Mouse (Mus musculus) neural tube, embryonic 15.5 days (tissue): ENCODE measurements at regions not wholly inside any gene's neighbourhood (a gene's known extent, or its start where the extent isn't known, plus 50 kb on each side); places are given as distances from the start of the nearest gene placed in this dataset.
A peak's percentile ranks its signal among the peaks of the same experiment; 100 is the strongest.

Experiments used
- ATAC-seq: fragments of 200-750 bp; cut with Nextera tagmentation; 2 replicates; pipeline ENCODE4 v1.8.0; 2017; ENCODE audit warnings: mild to moderate bottlenecking, moderate TSS enrichment, moderate library complexity; ENCODE audit not compliant: low FRiP score
- H3K27ac ChIP-seq: fragments of 300-500 bp; sonication (generic); replicated peaks from 2 replicates; pipeline ENCODE4 v1.5.1; 2015; ENCODE audit warnings: mild to moderate bottlenecking, inconsistent platforms
- H3K27me3 ChIP-seq: fragments of 300-500 bp; sonication (generic); replicated peaks from 2 replicates; pipeline ENCODE4 v1.6.1; 2015; ENCODE audit warnings: inconsistent platforms
- H3K36me3 ChIP-seq: fragments of 300-500 bp; sonication (generic); 2 replicates; pipeline ENCODE4 v1.6.1; 2015; ENCODE audit warnings: inconsistent platforms
- H3K4me1 ChIP-seq: fragments of 300-500 bp; sonication (generic); 2 replicates; pipeline ENCODE4 v1.6.1; 2015; ENCODE audit warnings: inconsistent platforms
- H3K4me2 ChIP-seq: fragments of 300-500 bp; sonication (generic); 2 replicates; pipeline ENCODE4 v1.6.1; 2015; ENCODE audit warnings: inconsistent platforms, mild to moderate bottlenecking, moderate library complexity
- H3K4me3 ChIP-seq: fragments of 300-500 bp; sonication (generic); replicated peaks from 2 replicates; pipeline ENCODE4 v1.5.1; 2015; ENCODE audit warnings: mild to moderate bottlenecking, inconsistent platforms
- H3K9ac ChIP-seq: fragments of 300-500 bp; sonication (generic); replicated peaks from 2 replicates; pipeline ENCODE4 v1.6.1; 2015; ENCODE audit warnings: mild to moderate bottlenecking, inconsistent platforms
- H3K9me3 ChIP-seq: fragments of 300-500 bp; sonication (generic); replicated peaks from 2 replicates; pipeline ENCODE4 v1.6.1; 2016; ENCODE audit warnings: inconsistent platforms
- WGBS: fragments of 180-500 bp; shearing (Covaris S2); methylation state at CpG from one replicate; pipeline ENCODE4 v1.1.7; 2015; ENCODE audit warnings: mixed read lengths; 5-methylcytosine and 5-hydroxymethylcytosine counted together

DNA sequence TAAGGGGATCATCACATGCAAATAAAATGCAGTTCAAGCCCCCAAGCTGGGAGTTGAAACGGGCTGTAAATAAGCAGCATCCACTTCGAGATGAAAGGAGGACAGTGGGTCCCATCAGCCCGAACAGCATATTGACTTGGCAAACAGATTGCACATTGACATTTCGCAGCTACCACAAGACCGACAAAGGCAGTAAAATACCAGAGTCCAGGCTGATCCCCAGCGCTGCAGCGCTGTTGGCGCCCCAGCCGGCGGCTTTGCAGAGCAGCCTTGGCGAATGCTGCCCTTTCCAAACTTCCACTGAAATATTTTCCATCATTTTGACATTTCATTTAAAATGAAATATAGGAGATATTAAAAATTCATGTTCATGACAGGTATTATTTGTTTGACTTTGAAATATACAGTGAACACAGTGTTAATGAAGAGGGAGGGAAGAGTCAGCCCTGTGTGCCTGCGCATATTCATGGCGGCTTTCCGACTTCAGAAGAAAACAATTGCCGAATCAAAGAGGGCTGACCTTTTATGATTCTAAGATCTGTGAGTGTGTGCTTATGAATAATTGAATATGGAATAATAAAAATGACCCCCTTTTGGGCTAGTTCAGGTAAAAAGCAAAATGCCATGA is 98.4 kb downstream of the Sqor start:
- H3K27me3 ChIP-seq, result no peaks in the 10 kb centered on the region
- no peaks in the 10 kb centered on the region for H3K9me3 ChIP-seq
- peak overlapping the region; percentile 20 for H3K4me2 ChIP-seq
- peak overlapping the region; percentile 30; the same call in 1 of the 2 replicates for H3K27ac ChIP-seq
- no peak overlapping the region for H3K9ac ChIP-seq
- WGBS, result 45% methylated on average over 15 of the region's 15 CpGs
- no peaks in the 10 kb centered on the region for H3K4me1 ChIP-seq
- no peaks in the 10 kb centered on the region for H3K36me3 ChIP-seq
- H3K4me3 ChIP-seq, result no peak overlapping the region
- ATAC-seq, result peak; percentile 83; the same call in 1 of the 2 replicates

DNA sequence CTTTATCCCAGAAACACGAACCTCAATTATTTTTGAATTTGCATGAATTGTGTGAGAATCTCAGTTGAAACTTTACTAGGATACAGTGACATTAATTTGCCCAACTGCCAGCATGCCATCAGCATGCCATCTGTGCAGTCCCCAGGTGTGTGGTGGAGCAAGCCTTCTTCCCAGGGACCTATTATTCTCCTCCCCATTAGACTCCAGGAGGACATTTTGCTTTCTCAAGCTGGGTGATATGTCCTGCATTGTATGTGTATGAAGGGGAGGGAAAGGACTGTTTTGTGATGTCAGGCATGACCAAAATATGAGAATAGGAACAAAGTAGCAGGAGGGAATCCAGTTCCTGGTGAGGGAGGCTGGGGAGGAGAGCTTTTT is 98.9 kb downstream of the Sqor start:
- H3K27ac ChIP-seq, result no peak overlapping the region
- H3K36me3 ChIP-seq, result no peaks in the 10 kb centered on the region
- no peaks in the 10 kb centered on the region for H3K4me1 ChIP-seq
- no peaks in the 10 kb centered on the region for H3K9me3 ChIP-seq
- no peak overlapping the region for H3K9ac ChIP-seq
- no peak overlapping the region for H3K4me3 ChIP-seq
- ATAC-seq, result peak; percentile 57; the same call in 1 of the 2 replicates
- no peaks in the 10 kb centered on the region for H3K27me3 ChIP-seq
- peak overlapping the region; percentile 20; the same call in 1 of the 2 replicates for H3K4me2 ChIP-seq
- WGBS, result 69% methylated on average over 1 of the region's 1 CpGs

DNA sequence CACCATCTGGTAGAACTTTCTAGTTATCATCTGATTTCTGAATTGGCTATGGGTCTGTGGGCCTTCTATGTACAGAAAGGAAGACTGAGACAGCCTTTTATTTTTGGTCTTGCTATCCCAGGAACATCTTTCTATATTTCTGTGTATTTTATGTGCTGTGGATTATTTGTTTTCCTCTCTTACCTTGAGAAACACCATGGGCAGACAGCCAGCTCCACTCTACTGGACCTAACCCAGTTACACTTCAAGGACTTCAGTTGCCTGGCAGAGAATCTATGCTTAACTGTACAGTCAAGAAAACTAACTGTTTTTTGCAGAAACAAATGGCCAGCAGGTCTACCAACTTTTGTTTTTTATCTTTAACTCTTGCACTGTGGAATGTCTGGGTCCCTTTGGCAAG is 122.1 kb downstream of the Sqor start:
- H3K4me2 ChIP-seq, result no peak overlapping the region
- no peaks in the 10 kb centered on the region for H3K27me3 ChIP-seq
- peaks cover 13% of the 10 kb centered on the region; the same call in 1 of the 2 replicates for H3K9me3 ChIP-seq
- no peak overlapping the region for H3K27ac ChIP-seq
- no peak overlapping the region for H3K9ac ChIP-seq
- no peaks in the 10 kb centered on the region for H3K36me3 ChIP-seq
- H3K4me1 ChIP-seq, result no peaks in the 10 kb centered on the region
- no peak for ATAC-seq
- no peak overlapping the region for H3K4me3 ChIP-seq

DNA sequence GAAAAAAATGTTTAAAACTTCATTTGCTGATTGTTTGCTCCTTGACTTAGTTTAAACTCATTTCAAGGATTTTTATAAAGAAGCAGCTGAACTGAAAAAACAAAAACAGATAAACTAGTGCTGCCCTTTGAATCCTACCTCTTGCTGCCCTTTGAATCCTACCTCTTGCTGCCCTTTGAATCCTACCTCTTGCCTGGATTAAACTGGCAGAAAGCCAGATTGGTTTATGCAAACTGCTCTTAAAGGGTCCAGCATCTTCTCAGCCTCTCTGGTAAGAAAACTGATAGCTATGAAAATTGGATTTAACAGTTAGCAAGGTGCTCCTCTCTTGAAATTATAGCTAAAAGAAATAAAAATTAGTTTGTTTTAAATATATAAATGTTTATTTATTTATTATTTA is 122.5 kb downstream of the Sqor start:
- ATAC-seq, result no peak

DNA sequence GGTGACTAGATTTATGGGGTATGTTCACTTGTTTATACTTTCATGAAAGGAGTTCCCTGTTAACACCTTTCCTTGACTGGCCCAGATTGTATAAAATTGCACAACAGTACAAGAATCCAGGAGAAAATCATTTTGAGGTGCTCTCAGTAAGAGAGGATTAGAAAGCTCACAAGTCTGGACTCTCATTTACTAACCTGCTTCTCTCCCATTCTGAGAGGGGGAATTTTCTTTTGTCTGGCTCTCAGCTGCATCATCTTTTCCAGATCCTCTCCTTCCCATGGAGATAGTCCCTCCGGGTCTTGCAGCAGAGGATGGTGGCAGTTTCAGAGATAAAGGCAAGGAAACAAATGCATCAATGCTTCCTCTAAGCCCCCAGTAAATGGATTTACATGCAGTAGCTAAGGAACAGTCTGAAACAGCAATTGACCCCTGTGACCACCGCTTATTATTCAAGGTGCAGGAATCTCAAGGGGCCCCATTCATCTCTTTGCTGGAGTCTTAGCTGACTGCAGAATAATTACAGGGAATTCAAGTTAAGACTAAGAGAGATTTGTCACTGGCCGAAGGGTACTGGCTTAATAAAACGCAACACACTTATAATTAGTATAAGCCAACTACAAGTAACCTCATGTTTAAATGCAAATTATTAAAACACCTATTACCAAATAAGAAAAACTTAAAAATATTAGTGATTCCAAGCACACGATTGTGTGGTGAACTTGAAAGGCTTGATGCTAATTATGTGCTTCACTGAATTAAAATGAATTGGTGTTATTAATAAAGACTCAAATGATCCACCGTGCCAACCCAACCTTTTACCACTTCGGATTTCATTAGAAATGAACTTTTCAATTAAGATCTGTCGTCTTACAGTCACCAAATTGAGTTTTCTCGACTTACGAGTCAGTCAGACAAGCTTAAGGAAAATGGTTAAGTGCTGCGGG is 140.4 kb downstream of the Sqor start:
- H3K9me3 ChIP-seq, result no peaks in the 10 kb centered on the region
- H3K4me1 ChIP-seq, result peaks cover 5% of the 10 kb centered on the region
- no peak overlapping the region for H3K4me3 ChIP-seq
- no peak overlapping the region for H3K27ac ChIP-seq
- H3K27me3 ChIP-seq, result no peaks in the 10 kb centered on the region
- no peak for ATAC-seq
- WGBS, result 29% methylated on average over 11 of the region's 11 CpGs
- no peaks in the 10 kb centered on the region for H3K36me3 ChIP-seq
- H3K9ac ChIP-seq, result 0 out of 2 replicates have a peak overlapping the region, but pooled peaks have one; percentile 10
- no peak overlapping the region for H3K4me2 ChIP-seq

More for the DNA sequence above, 122.5 kb downstream of the Sqor start:
- H3K27me3 ChIP-seq, result no peaks in the 10 kb centered on the region
- H3K9ac ChIP-seq, result no peak overlapping the region
- no peak overlapping the region for H3K27ac ChIP-seq
- no peaks in the 10 kb centered on the region for H3K4me1 ChIP-seq
- peaks cover 13% of the 10 kb centered on the region; the same call in 1 of the 2 replicates for H3K9me3 ChIP-seq
- no peaks in the 10 kb centered on the region for H3K36me3 ChIP-seq
- H3K4me3 ChIP-seq, result no peak overlapping the region
- H3K4me2 ChIP-seq, result no peak overlapping the region

DNA sequence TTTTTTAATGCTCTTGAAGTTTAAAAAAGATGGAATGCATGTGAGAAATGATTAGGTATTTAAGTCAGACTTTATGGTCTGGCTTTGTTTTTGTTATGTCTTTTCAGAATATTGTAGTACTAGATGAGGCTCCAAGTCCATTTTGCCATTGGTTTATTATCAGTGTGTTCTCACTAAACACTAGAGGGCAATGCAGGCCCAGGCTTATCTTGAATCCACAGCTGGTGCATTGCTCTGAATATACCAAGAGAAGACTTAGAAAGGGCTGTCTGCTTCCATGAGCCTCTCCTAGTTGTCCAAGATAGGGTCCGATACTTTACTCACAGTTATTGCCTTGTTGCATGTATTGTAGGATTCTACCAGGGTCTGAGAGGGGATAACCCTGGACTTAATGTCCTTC is 151.7 kb downstream of the Sqor start:
- ATAC-seq, result no peak
- WGBS, result 95% methylated on average over 1 of the region's 1 CpGs
- no peaks in the 10 kb centered on the region for H3K4me1 ChIP-seq

DNA sequence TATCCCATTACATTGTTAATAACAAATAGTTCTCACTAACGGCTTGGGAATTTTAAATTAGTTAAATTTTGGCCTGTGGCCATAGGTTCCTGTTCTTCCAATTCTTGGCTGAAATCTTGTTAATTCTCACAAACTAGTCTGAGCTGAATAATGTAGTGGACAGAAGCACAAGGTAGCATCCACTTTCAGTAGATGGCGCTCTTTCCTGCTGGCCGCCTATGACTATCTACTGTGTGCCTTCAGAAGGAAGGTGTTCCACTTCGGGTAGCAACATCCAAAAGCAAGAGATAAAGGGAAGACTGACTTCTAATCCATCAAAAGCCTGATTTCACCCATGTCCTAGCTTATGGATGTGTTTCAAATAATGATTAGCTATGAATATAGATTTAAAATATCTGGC is 172.9 kb downstream of the Sqor start:
- no peaks in the 10 kb centered on the region for H3K27me3 ChIP-seq
- 58% methylated on average over 4 of the region's 4 CpGs for WGBS
- no peak overlapping the region for H3K9ac ChIP-seq
- no peak for ATAC-seq
- H3K36me3 ChIP-seq, result no peaks in the 10 kb centered on the region
- no peaks in the 10 kb centered on the region for H3K9me3 ChIP-seq
- no peak overlapping the region for H3K4me2 ChIP-seq
- no peak overlapping the region for H3K27ac ChIP-seq
- H3K4me3 ChIP-seq, result no peak overlapping the region
- H3K4me1 ChIP-seq, result no peaks in the 10 kb centered on the region

More for the DNA sequence above, 151.7 kb downstream of the Sqor start:
- Histone ChIP-seq H3K4me2 (no peak overlapping the region), H3K27me3 (no peaks in the 10 kb centered on the region), H3K4me3 (no peak overlapping the region), H3K36me3 (no peaks in the 10 kb centered on the region), H3K9ac (no peak overlapping the region), H3K9me3 (no peaks in the 10 kb centered on the region), H3K27ac (no peak overlapping the region)

DNA sequence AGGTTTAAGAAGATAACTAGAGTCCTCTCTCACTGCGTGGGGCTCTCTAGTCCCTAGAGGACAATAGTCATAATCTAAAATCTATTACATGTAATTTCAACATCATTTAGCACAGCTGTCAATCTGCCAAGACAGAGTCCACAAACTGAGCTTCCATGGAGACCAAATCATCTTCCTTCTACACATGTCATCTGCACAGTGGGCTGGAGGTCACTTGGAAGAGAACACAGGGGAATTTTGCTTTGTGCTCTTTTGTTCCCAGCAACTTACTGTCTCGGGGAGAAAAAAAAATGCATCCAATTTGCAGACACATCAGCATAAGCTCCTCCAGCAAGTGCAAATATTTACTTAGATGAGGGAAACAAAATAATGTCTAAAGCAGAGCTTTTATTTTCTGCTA is 179.8 kb downstream of the Sqor start:
- H3K9ac ChIP-seq, result no peak overlapping the region
- no peaks in the 10 kb centered on the region for H3K9me3 ChIP-seq
- H3K27me3 ChIP-seq, result no peaks in the 10 kb centered on the region
- H3K4me2 ChIP-seq, result no peak overlapping the region
- H3K4me1 ChIP-seq, result no peaks in the 10 kb centered on the region
- WGBS, result 27% methylated on average over 2 of the region's 2 CpGs
- H3K36me3 ChIP-seq, result no peaks in the 10 kb centered on the region
- no peak overlapping the region for H3K27ac ChIP-seq
- ATAC-seq, result no peak
- H3K4me3 ChIP-seq, result no peak overlapping the region

DNA sequence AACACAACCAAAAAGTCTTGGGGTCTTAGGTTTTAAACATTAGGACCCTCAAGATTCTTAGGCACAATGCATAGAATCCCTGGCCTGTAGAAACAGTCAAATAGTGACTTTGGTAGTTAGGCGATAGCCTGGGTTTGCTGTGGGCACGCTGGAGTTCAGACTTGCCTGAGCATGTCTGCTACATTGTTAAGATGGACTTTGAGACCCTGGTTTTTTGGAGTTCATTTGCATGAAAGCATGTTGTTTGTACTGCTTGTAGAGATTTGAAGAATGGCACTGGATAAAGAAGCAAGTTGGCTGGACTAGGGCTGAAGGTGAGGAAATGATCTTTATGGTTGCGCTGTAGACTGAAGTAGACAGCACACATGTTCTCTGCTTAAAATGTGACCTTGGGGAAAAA is 180.9 kb downstream of the Sqor start:
- Histone ChIP-seq H3K4me3 (no peak overlapping the region), H3K4me2 (no peak overlapping the region), H3K9me3 (no peaks in the 10 kb centered on the region), H3K9ac (no peak overlapping the region), H3K36me3 (no peaks in the 10 kb centered on the region), H3K27me3 (no peaks in the 10 kb centered on the region), H3K27ac (no peak overlapping the region), H3K4me1 (no peaks in the 10 kb centered on the region)
- no peak for ATAC-seq
- WGBS, result 94% methylated on average over 3 of the region's 3 CpGs

DNA sequence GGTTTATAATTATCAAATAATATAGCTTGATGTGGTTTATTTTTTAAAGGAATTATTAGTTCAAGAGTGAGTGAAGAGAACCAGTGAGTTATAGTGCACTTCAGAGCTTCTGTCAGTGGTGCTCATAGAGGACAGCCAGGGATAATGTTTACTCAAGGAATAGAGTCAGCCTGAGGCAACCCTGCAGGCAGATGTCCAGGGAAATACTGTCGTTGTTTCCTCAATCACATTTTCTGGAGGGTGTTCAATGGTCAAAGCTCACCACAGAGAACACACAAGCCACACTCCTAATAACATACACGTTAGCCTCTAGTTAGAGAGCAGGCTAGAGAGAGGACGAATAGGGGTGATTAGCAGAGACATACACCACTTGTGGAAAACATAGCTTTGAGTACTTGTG is 184.0 kb downstream of the Sqor start:
- no peaks in the 10 kb centered on the region for H3K4me1 ChIP-seq
- no peaks in the 10 kb centered on the region for H3K9me3 ChIP-seq
- no peaks in the 10 kb centered on the region for H3K36me3 ChIP-seq
- no peak overlapping the region for H3K9ac ChIP-seq
- H3K27ac ChIP-seq, result no peak overlapping the region
- 87% methylated on average over 3 of the region's 3 CpGs for WGBS
- H3K4me3 ChIP-seq, result no peak overlapping the region
- H3K4me2 ChIP-seq, result no peak overlapping the region
- no peak for ATAC-seq
- H3K27me3 ChIP-seq, result no peaks in the 10 kb centered on the region

DNA sequence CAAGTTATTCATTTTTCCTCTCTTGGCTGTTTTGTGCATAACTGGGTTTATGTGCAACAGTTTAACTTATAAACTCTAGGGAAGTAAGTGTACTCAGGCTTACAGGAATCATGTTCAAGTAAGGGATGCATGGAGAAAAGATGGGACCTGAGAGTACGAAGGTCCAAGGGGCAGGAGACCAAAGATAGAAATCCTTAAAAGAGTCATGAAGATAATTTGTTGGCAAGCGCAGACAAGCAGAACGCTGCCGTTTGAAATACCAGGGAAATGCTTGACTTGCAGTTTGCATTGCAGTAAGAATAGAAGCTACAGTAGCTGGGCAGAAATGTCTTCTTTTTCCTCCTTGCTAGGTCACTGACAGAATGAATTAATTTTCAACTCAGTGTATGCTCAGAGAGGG is 196.7 kb downstream of the Sqor start:
- ATAC-seq, result no peak
- no peak overlapping the region for H3K27ac ChIP-seq
- H3K27me3 ChIP-seq, result no peaks in the 10 kb centered on the region
- no peaks in the 10 kb centered on the region for H3K9me3 ChIP-seq
- no peak overlapping the region for H3K4me3 ChIP-seq
- no peaks in the 10 kb centered on the region for H3K4me1 ChIP-seq
- H3K36me3 ChIP-seq, result no peaks in the 10 kb centered on the region
- H3K4me2 ChIP-seq, result no peak overlapping the region
- H3K9ac ChIP-seq, result no peak overlapping the region
- 79% methylated on average over 4 of the region's 4 CpGs for WGBS
